Mouse (Mus musculus): ENCODE data around the gene Rab40c.

DNA sequence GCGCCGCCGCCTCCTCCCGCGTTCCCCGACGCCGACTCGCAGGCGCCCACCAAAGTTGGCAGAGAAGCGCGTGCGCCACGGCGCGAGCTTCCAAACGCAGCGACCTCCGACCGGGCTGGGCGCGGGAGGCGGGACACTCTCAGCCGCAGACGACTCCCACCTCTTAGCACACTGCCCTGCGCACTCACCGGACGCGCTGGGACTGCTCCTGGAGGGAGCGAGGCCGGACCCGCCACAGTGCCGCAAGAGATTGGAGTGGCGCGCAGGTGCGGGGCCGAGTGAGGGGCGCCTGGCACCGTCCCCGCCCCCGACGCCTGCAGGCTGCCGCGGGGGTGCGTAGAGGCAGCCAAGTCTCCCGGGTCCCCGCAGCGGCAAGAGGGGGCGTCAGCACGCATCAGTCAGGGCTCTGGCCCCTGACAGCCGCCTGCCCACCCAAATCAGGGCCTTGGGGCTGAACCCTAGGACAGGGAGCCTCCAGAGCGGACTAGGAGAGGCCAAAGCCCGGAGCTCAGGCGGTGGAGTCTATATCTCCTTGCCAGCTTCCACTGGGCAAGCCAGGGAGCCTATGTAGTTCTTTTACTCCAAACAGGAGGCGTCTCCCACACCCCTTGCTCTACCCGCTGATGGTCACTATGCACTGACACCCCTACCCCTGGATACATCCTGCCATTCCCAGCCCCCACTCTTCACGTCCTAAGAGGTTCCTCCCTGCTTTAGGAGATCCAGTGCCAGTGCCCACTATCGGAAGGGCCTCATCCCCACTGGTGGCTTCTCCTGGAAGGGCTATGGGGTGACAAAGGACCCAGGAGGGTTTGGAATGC, 32.5 kb upstream of the Rab40c start, which contains the start of gene A930017K11Rik:
- TF ChIP-seq EP300 (IDR thresholded peaks at IDR 0.05; ENCODE audit: low read depth), result no peak
- no peak for TF ChIP-seq CTCF (IDR thresholded peaks at IDR 0.05; ENCODE audit: low read depth)
